Mouse (Mus musculus): ENCODE data around the gene Gm28053. TPM values are rescaled to one million over a fixed set of nuclear protein-coding genes. Genes with fewer than 3 reads are reported as not detected.

The Gm28053 gene
- not detected for polyA plus RNA-seq (2012; fragmentation: generic; extraction: Trizol)

GRCm38 (mm10) chr6:48718455-48718854, at the start of gene Gm28053, which contains the start of gene Gimap7:
Gm28053 (plus strand) TSS chr6:48718607.
Gimap7 (plus strand) TSS chr6:48718621.

GRCm38 (mm10) chr6:48675931-48676859, 42.2 kb upstream of the Gm28053 start, which contains the start of gene Gimap9:
Gimap9 (plus strand) TSS chr6:48676129.

GRCm38 (mm10) chr6:48684319-48684718, 34.1 kb upstream of the Gm28053 start, which contains the start of gene Gimap4:
Gimap4 (plus strand) TSS chr6:48684549.

GRCm38 (mm10) chr6:48738961-48739779, 20.8 kb downstream of the Gm28053 start, which contains the start of gene Gimap1:
Gimap1 (plus strand) TSS chr6:48739054.

GRCm38 (mm10) chr6:48745959-48746889, 27.8 kb downstream of the Gm28053 start, which contains the start of gene Gimap5:
Gimap5 (plus strand) TSS chr6:48746197.

GRCm38 (mm10) chr6:48770696-48771095, 52.3 kb downstream of the Gm28053 start, which contains the start of gene Gimap3:
Gimap3 (minus strand) TSS chr6:48770851.

Other genes with a start within 250 kb of the Gm28053 start
- 1 to 10 TPM in 1 of 2 experiments, under 1 TPM in 1; 0.92 to 2.3 TPM for gene Atp6v0e2, start 181.0 kb upstream of the Gm28053 start, polyA plus RNA-seq (2012; fragmentation: generic; extraction: Trizol)
- gene Lrrc61, start 163.8 kb upstream of the Gm28053 start, polyA plus RNA-seq (2012; fragmentation: generic; extraction: Trizol), result 10 to 100 TPM in 1 of 2 experiments, 1 to 10 TPM in 1; 1.8 to 19.9 TPM
- gene Rarres2, start 145.8 kb upstream of the Gm28053 start, polyA plus RNA-seq (2012; fragmentation: generic; extraction: Trizol), result 10 to 100 TPM in 1 of 2 experiments, under 1 TPM in 1; 0.09 to 44.4 TPM
- gene Gm45021, start 129.0 kb upstream of the Gm28053 start, polyA plus RNA-seq (2012; fragmentation: generic; extraction: Trizol), result not detected
- gene Repin1, start 124.7 kb upstream of the Gm28053 start, polyA plus RNA-seq (2012; fragmentation: generic; extraction: Trizol), result 1 to 10 TPM; 2.3 to 8.6 TPM
- gene Gm44965, start 124.7 kb upstream of the Gm28053 start, polyA plus RNA-seq (2012; fragmentation: generic; extraction: Trizol), result 1 to 10 TPM in 1 of 2 experiments, not detected in 1; 1.6 TPM
- gene Zfp775, start 116.5 kb upstream of the Gm28053 start, polyA plus RNA-seq (2012; fragmentation: generic; extraction: Trizol), result 1 to 10 TPM in 1 of 2 experiments, under 1 TPM in 1; 0.67 to 2.8 TPM
- under 1 TPM in 1 of 2 experiments, not detected in 1; 0.02 TPM for gene AI854703, start 91.8 kb upstream of the Gm28053 start, polyA plus RNA-seq (2012; fragmentation: generic; extraction: Trizol)
- not detected for gene Gimap8, start 71.4 kb upstream of the Gm28053 start, polyA plus RNA-seq (2012; fragmentation: generic; extraction: Trizol)
- gene Gimap9, start 42.5 kb upstream of the Gm28053 start, polyA plus RNA-seq (2012; fragmentation: generic; extraction: Trizol), result under 1 TPM in 1 of 2 experiments, not detected in 1; 0.08 TPM
- not detected for gene Gimap4, start 34.1 kb upstream of the Gm28053 start, polyA plus RNA-seq (2012; fragmentation: generic; extraction: Trizol)
- gene Gimap6, start 10.4 kb upstream of the Gm28053 start, polyA plus RNA-seq (2012; fragmentation: generic; extraction: Trizol), result not detected
- not detected for gene Gimap7, start within 50 bp of the Gm28053 start, polyA plus RNA-seq (2012; fragmentation: generic; extraction: Trizol)
- gene Gimap1, start 20.4 kb downstream of the Gm28053 start, polyA plus RNA-seq (2012; fragmentation: generic; extraction: Trizol), result not detected
- not detected for gene Gimap5, start 27.6 kb downstream of the Gm28053 start, polyA plus RNA-seq (2012; fragmentation: generic; extraction: Trizol)
- gene Gimap3, start 52.2 kb downstream of the Gm28053 start, polyA plus RNA-seq (2012; fragmentation: generic; extraction: Trizol), result not detected
- 1 to 10 TPM; 1.7 to 8.0 TPM for gene Tmem176a, start 122.3 kb downstream of the Gm28053 start, polyA plus RNA-seq (2012; fragmentation: generic; extraction: Trizol)
- 10 to 100 TPM in 1 of 2 experiments, 1 to 10 TPM in 1; 2.1 to 16.5 TPM for gene Tmem176b, start 122.9 kb downstream of the Gm28053 start, polyA plus RNA-seq (2012; fragmentation: generic; extraction: Trizol)
- gene Aoc1, start 154.3 kb downstream of the Gm28053 start, polyA plus RNA-seq (2012; fragmentation: generic; extraction: Trizol), result under 1 TPM in 1 of 2 experiments, not detected in 1; 0.01 TPM
- gene 1600015I10Rik, start 211.3 kb downstream of the Gm28053 start, polyA plus RNA-seq (2012; fragmentation: generic; extraction: Trizol), result not detected